Mouse (Mus musculus): ENCODE data around the gene Plekha7. TPM values are rescaled to one million over a fixed set of nuclear protein-coding genes. Genes with fewer than 3 reads are reported as not detected.

Gene Plekha7
- polyA plus RNA-seq (2014; fragmentation: Nextera tagmentation; extraction: Ambion mirVana) = 10.4 and 10.5 TPM in 2 replicates

- Histone ChIP-seq H3K4me1 (ENCODE audit: control insufficient read depth, insufficient read depth, low read length) (peaks cover 19% of the 10 kb centered on the region), H3K36me3 (ENCODE audit: control insufficient read depth, insufficient read depth, low read length) (no peaks in the 10 kb centered on the region), H3K27me3 (ENCODE audit: control insufficient read depth, insufficient read depth, low read length) (no peaks in the 10 kb centered on the region), H3K4me2 (peak within 1 kb of the TSS; percentile 79), H3K4me3 (ENCODE audit: low read depth, low read length) (peak within 1 kb of the TSS; percentile 75), H3K27ac (ENCODE audit: low read depth, low read length) (peak within 1 kb of the TSS; percentile 57), H3K9me3 (ENCODE audit: control insufficient read depth, low read length) (no peaks in the 10 kb centered on the region), H3K9ac (ENCODE audit: low read length) (peak within 1 kb of the TSS; percentile 80)
- ATAC-seq (ENCODE audit: low FRiP score) (peak; percentile 82), DNase-seq (ENCODE audit: low spot score, missing footprints) (peak; percentile 97)
- WGBS = under 1% methylated on average over 61 of the region's 65 CpGs
Observed at GRCm38 (mm10) chr7:116307871-116308631, at the start of gene Plekha7. TSS of gene Plekha7 (minus strand) at chr7:116308376.

DNA sequence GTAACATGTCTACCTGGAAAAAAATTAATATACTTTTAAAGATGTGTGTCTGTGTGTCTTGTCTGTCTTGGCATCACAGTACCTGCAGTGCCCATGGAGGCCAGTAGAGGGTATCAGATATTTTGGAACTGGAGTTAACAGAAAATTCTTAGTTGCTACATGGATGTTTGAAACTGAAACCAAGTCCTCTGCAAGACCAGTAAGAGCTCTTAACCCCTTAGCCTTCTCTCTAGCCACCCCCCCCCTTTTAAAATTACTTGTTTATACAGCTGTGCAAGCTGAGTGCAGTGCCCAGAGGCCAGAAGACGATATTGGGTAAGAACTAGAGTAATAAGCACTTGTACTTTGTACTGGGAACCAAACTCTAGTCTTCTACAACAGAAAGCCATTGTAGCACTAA is 28.1 kb upstream of the Plekha7 start:
- WGBS = 57% methylated on average over 1 of the region's 1 CpGs
- Histone ChIP-seq H3K27ac (ENCODE audit: low read depth, low read length) (no peak overlapping the region), H3K36me3 (ENCODE audit: control insufficient read depth, insufficient read depth, low read length) (peaks cover 13% of the 10 kb centered on the region), H3K4me3 (ENCODE audit: low read depth, low read length) (no peak overlapping the region), H3K9ac (ENCODE audit: low read length) (no peak overlapping the region), H3K4me2 (no peak overlapping the region), H3K27me3 (ENCODE audit: control insufficient read depth, insufficient read depth, low read length) (no peaks in the 10 kb centered on the region), H3K9me3 (ENCODE audit: control insufficient read depth, low read length) (no peaks in the 10 kb centered on the region), H3K4me1 (ENCODE audit: control insufficient read depth, insufficient read depth, low read length) (peaks cover 6% of the 10 kb centered on the region; the same call in 1 of the 2 replicates)
- ATAC-seq (ENCODE audit: low FRiP score) = no peak
- DNase-seq (ENCODE audit: low spot score, missing footprints) = peak; percentile 93

DNA sequence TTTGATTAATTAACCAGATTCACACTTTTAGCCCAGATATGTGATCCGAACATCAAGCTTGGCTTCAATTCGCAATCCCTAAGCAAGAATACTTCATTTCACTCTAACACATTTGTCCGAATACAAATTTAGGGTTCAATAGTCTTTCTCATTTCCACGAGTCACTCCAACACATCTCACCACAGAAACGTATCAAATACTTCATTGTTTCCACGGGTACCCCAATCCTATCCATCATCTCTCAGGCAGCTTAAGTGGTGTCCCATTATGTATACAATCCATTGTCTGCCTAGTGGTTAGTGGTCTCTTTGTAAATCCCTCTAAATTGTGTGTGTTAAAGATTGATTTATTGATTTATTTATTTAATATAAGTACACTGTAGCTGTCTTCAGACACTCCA is 27.0 kb upstream of the Plekha7 start:
- no peak for DNase-seq (ENCODE audit: low spot score, missing footprints)
- Histone ChIP-seq H3K27ac (ENCODE audit: low read depth, low read length) (no peak overlapping the region), H3K9me3 (ENCODE audit: control insufficient read depth, low read length) (no peaks in the 10 kb centered on the region), H3K4me1 (ENCODE audit: control insufficient read depth, insufficient read depth, low read length) (peaks cover 6% of the 10 kb centered on the region; the same call in 1 of the 2 replicates), H3K9ac (ENCODE audit: low read length) (no peak overlapping the region), H3K27me3 (ENCODE audit: control insufficient read depth, insufficient read depth, low read length) (no peaks in the 10 kb centered on the region), H3K4me2 (no peak overlapping the region; the same call in 1 of the 2 replicates), H3K36me3 (ENCODE audit: control insufficient read depth, insufficient read depth, low read length) (peaks cover 17% of the 10 kb centered on the region), H3K4me3 (ENCODE audit: low read depth, low read length) (no peak overlapping the region)
- WGBS = 87% methylated on average over 6 of the region's 6 CpGs
- no peak for ATAC-seq (ENCODE audit: low FRiP score)

- peak overlapping the region; percentile 87 for H3K4me3 ChIP-seq (ENCODE audit: low read depth, low read length)
- H3K27me3 ChIP-seq (ENCODE audit: control insufficient read depth, insufficient read depth, low read length) = no peaks in the 10 kb centered on the region
- H3K9ac ChIP-seq (ENCODE audit: low read length) = peak overlapping the region; percentile 97
- peaks cover 6% of the 10 kb centered on the region; the same call in 1 of the 2 replicates for H3K4me1 ChIP-seq (ENCODE audit: control insufficient read depth, insufficient read depth, low read length)
- H3K27ac ChIP-seq (ENCODE audit: low read depth, low read length) = no peak overlapping the region
- peaks cover 16% of the 10 kb centered on the region for H3K36me3 ChIP-seq (ENCODE audit: control insufficient read depth, insufficient read depth, low read length)
- DNase-seq (ENCODE audit: low spot score, missing footprints) = peak; percentile 91
- peak overlapping the region; percentile 76 for H3K4me2 ChIP-seq
- no peaks in the 10 kb centered on the region for H3K9me3 ChIP-seq (ENCODE audit: control insufficient read depth, low read length)
- 30% methylated on average over 8 of the region's 8 CpGs for WGBS
- ATAC-seq (ENCODE audit: low FRiP score) = no peak
Observed at GRCm38 (mm10) chr7:116334669-116335038, 26.5 kb upstream of the Plekha7 start.

DNA sequence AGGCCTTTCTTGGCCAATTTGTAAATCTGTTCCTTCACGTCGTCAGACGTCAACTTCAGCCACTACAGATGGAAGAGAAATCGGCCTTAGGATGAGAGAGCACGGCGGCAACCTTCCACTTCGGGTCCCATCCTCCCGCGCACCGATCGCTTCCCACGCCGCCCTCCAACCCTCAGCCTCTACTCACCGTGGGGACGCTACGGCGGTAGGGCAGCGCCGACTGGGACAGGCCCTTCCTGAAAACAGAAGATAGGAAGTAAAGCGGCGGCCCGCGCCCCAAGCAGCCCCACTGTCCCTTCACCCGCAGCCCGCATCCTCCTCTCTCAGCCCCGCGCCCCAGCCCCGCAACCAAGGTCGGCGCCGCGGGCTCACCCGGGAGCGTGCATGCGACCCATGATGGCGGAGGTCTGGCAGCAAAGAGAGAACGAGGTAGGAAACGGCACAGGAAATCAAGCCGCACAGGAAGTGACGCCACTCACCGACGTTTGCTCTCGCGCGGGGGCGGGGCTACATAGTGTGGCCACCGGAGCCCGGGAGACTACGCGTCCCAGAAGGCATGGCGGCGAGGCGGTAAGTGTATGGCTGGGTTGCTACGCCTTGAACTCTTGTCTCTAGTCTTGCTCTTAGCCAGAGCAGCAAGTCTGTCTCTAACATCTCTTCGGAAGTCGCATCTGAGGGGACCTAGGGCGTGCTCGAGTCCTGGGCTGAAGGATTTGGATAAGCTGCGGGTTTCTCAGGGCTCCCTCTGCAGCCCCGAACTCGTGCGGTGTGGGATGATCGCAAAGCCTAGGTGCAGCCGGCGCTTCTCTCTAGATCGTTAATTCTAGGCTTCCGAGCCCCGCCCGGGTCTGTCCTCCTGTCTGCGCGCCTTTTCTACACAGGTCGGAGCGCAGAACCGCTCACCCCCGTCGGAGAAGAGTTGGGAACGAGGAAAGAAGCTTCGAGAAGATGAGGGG is 25.8 kb upstream of the Plekha7 start, which contains the start of gene Rps13:
Gene Rps13 (minus strand): TSS at position 483 of the 956 bp plus-strand sequence.
- peaks cover 17% of the 10 kb centered on the region for H3K36me3 ChIP-seq (ENCODE audit: control insufficient read depth, insufficient read depth, low read length)
- under 1% methylated on average over 73 of the region's 78 CpGs for WGBS
- ATAC-seq (ENCODE audit: low FRiP score) = peak; percentile 99

DNA sequence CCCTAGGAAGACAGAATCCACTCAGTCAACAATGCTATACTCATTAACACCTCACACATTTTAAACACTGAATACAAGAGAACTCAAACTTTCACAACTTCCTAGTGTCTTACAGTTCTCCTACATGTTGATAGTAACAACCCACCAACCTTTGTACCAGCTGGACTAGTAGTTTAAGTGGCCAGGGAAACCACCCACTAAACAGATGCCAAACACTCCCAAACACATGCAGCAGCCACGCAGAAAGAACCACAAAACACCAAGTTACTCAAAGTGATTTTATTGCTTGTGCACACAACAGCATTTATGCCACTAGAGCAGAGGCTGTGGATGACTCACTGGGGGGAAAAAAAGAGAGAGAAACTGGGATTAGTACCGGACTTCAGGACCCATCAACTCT is 23.1 kb upstream of the Plekha7 start:
- Histone ChIP-seq H3K27ac (ENCODE audit: low read depth, low read length) (no peak overlapping the region), H3K4me1 (ENCODE audit: control insufficient read depth, insufficient read depth, low read length) (peaks cover 6% of the 10 kb centered on the region; the same call in 1 of the 2 replicates), H3K4me2 (no peak overlapping the region), H3K9me3 (ENCODE audit: control insufficient read depth, low read length) (no peaks in the 10 kb centered on the region), H3K36me3 (ENCODE audit: control insufficient read depth, insufficient read depth, low read length) (peaks cover 17% of the 10 kb centered on the region), H3K9ac (ENCODE audit: low read length) (no peak overlapping the region), H3K4me3 (ENCODE audit: low read depth, low read length) (no peak overlapping the region), H3K27me3 (ENCODE audit: control insufficient read depth, insufficient read depth, low read length) (no peaks in the 10 kb centered on the region)
- 95% methylated on average over 2 of the region's 2 CpGs for WGBS
- ATAC-seq (ENCODE audit: low FRiP score) (no peak), DNase-seq (ENCODE audit: low spot score, missing footprints) (no peak)

More for the DNA sequence above, 25.8 kb upstream of the Plekha7 start, which contains the start of gene Rps13:
- peak; percentile 99 for DNase-seq (ENCODE audit: low spot score, missing footprints)
- H3K4me1 ChIP-seq (ENCODE audit: control insufficient read depth, insufficient read depth, low read length) = peaks cover 6% of the 10 kb centered on the region; the same call in 1 of the 2 replicates
- H3K9me3 ChIP-seq (ENCODE audit: control insufficient read depth, low read length) = no peaks in the 10 kb centered on the region
- H3K27ac ChIP-seq (ENCODE audit: low read depth, low read length) = peak within 1 kb of the TSS; percentile 27; the same call in 1 of the 2 replicates
- peak within 1 kb of the TSS; percentile 87 for H3K4me3 ChIP-seq (ENCODE audit: low read depth, low read length)
- peak within 1 kb of the TSS; percentile 97 for H3K9ac ChIP-seq (ENCODE audit: low read length)
- peak within 1 kb of the TSS; percentile 76 for H3K4me2 ChIP-seq
- H3K27me3 ChIP-seq (ENCODE audit: control insufficient read depth, insufficient read depth, low read length) = no peaks in the 10 kb centered on the region

DNA sequence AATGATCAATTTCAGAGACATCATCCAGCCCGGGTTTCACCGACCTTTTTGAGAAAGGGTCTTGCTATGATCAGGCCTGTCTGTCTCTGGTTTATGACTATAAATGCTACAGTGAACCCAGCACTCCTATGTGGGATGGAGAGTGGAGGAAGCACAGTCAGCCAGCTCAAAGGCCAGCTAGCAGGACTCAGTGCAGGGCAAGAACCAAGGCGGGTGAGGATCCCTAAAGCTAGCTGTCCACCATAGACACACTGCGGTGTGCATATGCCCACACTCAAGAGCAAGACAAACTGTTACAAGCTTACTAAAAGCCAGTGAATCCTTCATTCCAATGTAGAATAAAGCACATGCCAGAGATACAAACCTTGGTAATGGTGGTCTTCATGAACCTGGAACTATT is 21.7 kb upstream of the Plekha7 start:
- H3K9me3 ChIP-seq (ENCODE audit: control insufficient read depth, low read length) = no peaks in the 10 kb centered on the region
- peaks cover 17% of the 10 kb centered on the region for H3K36me3 ChIP-seq (ENCODE audit: control insufficient read depth, insufficient read depth, low read length)
- no peak overlapping the region for H3K9ac ChIP-seq (ENCODE audit: low read length)
- H3K4me1 ChIP-seq (ENCODE audit: control insufficient read depth, insufficient read depth, low read length) = peaks cover 6% of the 10 kb centered on the region; the same call in 1 of the 2 replicates
- ATAC-seq (ENCODE audit: low FRiP score) (no peak), DNase-seq (ENCODE audit: low spot score, missing footprints) (no peak)
- WGBS = 90% methylated on average over 4 of the region's 4 CpGs
- H3K4me2 ChIP-seq = no peak overlapping the region
- no peaks in the 10 kb centered on the region for H3K27me3 ChIP-seq (ENCODE audit: control insufficient read depth, insufficient read depth, low read length)
- H3K27ac ChIP-seq (ENCODE audit: low read depth, low read length) = no peak overlapping the region
- no peak overlapping the region for H3K4me3 ChIP-seq (ENCODE audit: low read depth, low read length)

- WGBS = 81% methylated on average over 7 of the region's 7 CpGs
- Histone ChIP-seq H3K36me3 (ENCODE audit: control insufficient read depth, insufficient read depth, low read length) (peaks cover 17% of the 10 kb centered on the region), H3K4me2 (no peak overlapping the region), H3K4me3 (ENCODE audit: low read depth, low read length) (no peak overlapping the region), H3K9me3 (ENCODE audit: control insufficient read depth, low read length) (no peaks in the 10 kb centered on the region), H3K9ac (ENCODE audit: low read length) (no peak overlapping the region), H3K4me1 (ENCODE audit: control insufficient read depth, insufficient read depth, low read length) (peaks cover 6% of the 10 kb centered on the region; the same call in 1 of the 2 replicates), H3K27ac (ENCODE audit: low read depth, low read length) (no peak overlapping the region), H3K27me3 (ENCODE audit: control insufficient read depth, insufficient read depth, low read length) (no peaks in the 10 kb centered on the region)
- no peak for ATAC-seq (ENCODE audit: low FRiP score)
- peak; percentile 76 for DNase-seq (ENCODE audit: low spot score, missing footprints)
Observed at GRCm38 (mm10) chr7:116328777-116329176, 20.6 kb upstream of the Plekha7 start.
